Mouse (Mus musculus): ENCODE data around the gene Gm49630.
"Not testable (repeated sequence)": the region's sequence is repeated elsewhere in the genome, so short reads cannot be mapped to it uniquely, and the experiment has no call there.

Gm49630 gene

DNA sequence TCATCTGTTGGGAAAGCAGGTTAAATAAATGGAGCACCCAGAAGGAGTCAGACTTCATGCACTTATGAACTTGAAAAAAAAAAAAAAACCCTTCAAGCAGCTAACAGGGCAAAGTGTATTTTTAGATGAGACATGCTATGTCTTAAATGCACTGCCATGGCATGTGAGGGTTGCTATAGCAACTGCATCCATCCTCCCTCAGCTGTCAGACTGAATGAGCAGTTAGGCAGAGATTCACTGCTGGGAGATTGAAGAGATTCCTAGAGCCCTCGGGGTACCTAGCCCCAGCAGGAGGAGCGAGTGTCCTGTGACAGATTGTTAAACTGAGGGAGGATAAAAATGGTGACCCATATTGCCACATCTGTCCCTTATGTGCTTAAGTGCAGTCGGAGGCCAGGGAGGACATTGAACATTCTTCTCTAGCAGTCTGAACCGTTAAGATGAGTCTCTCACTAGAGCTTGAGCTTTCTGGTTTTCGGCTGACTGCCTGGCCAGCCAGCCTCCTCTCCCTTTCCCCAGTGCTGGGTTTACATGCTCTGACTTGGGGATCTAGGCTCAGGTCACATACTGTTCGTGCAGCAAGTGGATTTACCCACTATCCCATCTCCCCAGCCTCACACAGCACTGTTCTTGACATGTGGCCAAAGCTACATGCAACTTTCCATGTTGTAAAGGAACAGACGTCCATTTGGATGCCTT, 5.0 kb downstream of the Gm49630 start:
- not testable (repeated sequence) for DNase-seq (ENCODE audit: low spot score)

DNA sequence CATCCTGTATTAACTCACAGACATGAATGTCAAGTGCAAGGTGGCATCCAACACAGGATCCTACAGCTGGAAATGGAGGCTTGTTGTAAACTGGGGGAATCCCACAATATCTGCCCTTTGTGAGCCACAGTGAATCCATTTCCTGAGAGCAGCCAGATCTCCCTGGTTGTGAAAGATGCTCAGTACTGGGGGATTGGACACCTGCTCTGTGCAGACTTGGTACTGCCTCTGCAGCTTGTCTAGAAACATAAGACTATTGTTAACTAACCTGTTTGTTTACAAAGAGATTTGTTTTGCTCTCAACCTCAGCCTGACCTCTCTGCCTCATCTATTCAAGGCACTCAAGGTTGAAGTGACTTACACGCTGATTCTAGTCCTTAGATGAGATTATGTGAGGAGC, 5.5 kb downstream of the Gm49630 start:
- not testable (repeated sequence) for DNase-seq (ENCODE audit: low spot score)

DNA sequence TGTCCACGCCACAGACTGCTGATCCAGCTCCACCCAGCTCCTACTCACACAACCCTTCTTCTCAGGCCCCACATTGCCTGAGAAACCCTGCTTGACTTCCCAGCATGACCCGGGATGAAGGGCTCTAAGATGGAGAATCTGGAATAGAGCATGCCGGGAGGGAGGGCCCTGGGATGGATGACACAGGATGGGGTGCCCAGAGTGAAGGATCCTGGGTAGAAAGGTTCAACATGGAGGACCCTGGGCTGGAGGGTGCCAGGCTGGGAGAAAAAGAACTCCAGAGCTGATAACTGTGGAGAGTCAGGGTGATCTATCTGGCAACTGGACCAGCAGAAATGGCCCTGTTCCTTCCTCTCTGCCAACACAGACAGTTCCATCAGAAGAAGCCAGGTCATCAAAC, 6.2 kb downstream of the Gm49630 start:
- not testable (repeated sequence) for DNase-seq (ENCODE audit: low spot score)

DNA sequence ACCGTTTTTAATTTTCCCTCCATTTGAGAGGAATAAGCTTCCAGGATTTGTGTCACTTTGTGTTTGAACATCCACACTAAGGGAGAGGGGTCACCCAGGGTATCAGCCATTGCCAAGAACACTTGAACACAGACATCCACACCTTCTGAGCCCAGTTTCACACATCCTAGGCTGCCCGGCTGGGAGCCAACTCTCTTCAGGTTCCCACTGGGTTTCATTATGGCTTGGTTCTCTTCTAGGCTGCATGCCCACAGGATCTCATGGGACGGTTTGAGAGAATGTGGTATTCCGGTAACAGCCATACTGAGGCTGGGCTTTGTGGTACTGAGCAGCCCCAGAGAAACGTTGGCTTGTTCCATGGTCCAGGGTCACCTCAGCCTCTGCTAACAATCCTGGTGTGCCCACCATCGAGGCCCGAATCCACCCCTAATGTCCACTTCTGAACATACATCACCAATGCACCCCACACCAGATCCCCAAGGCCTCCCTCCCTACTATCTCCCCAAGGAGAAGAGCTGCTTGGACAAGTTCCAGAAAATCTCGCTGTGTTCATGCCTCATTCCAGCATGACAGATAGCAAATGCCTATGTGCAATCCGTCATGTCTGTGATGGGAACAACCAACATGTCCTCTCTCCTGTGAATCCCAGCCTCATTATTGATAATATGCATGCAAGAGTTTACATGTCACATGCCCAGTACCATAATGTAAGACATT, 10.9 kb downstream of the Gm49630 start:
- not testable (repeated sequence) for DNase-seq (ENCODE audit: low spot score)

DNA sequence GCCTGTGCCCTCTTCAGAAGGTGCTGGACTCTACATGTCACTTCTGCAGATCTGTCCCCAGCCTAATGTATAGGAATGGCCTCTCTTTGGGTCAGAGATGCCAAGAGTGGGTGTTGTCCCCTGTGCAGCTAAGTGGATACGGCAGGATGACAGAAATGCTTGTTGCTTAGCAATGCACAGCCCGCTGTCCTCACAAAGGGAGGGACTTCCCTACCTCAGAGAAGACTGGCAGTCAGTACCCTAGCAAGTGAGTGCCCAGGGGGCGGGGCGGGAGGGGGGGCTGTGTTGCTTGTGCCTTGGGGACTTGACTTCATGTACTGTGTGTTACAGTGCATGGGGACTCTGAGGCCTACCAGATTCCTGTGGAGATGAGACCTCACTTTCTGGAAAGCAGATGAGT, 12.0 kb downstream of the Gm49630 start:
- DNase-seq (ENCODE audit: low spot score), result not testable (repeated sequence)

DNA sequence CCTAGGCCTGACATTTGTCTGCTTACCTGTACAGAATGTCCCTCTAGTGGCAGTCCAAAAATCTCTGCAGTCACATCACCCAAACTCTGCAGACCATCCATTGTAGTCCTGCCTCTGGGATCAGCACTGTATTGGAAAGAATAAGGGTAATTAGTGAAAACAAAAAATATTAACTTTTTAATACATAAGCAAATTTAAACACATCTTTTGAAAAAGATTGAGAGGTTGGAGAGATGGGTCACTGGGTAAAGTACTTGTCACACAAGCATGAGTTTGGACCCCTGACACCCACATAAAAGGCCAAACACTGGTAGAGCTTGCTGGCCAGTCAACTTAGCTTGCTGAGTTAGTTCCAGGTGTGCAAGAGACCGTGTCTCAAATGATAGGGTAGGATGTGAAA, 19.2 kb downstream of the Gm49630 start, which contains the start of gene Ttll2:
Gene Ttll2, minus strand, starts transcription at position 101 of the 400 bp plus-strand sequence.
- not testable (repeated sequence) for DNase-seq (ENCODE audit: low spot score)

DNA sequence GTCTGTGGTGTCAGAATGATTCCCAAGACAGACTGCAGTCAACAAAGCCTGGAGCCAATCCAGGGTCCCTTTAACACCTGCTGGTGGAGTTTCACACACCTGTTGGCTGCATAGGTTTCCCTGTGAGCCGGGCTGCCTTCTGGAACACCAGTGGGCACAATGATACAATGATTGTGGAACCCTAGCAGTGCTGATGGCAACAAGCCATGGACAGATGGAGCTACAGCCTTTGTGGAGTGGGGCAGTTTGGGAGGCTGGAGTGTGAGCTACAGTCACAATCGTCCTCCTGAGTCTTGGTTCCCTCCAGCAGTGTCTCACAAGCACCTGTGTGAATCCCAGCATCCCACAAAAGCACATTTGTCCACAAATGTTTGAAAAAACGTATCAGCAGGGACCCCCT, 23.0 kb downstream of the Gm49630 start:
- not testable (repeated sequence) for DNase-seq (ENCODE audit: low spot score)

DNA sequence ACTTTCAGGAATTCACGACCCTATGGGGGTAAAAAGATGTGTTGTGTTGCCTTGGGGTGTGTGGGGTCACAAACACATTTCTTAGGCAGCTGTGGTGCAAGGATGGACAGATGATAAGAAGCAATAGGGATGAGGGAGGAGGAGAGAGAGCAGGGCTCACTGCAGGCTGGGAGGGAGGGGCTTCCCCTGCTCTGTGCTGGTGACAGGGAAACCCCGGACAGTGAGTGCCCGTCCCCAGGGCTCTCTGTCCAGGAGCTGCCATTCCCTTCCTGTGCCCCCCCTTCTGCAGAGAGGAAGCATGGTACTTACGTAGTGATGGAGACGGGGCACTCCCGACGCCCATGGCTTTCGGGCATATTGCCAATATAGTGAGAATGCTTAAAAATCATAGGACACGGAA, 34.4 kb downstream of the Gm49630 start:
- DNase-seq (ENCODE audit: low spot score), result not testable (repeated sequence)

DNA sequence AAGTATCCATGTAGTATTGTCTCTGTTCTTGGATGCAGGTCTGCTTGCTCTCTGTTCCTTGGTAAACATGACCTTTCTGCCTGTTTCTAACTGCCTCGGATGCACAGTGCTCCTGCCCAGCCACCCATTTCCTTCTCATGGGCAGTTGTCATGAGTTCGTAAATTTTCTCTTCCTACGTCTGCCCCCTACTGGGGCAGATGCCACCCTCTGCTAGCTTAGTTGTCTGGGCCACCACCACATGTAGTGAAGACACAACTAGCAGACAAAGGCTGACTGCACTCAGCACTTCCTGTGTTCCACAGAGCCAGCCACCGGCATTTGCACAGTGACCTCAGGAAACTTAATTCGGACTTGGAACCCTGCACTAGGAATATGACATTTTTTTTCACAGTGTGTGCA, 39.0 kb downstream of the Gm49630 start:
- not testable (repeated sequence) for DNase-seq (ENCODE audit: low spot score)

DNA sequence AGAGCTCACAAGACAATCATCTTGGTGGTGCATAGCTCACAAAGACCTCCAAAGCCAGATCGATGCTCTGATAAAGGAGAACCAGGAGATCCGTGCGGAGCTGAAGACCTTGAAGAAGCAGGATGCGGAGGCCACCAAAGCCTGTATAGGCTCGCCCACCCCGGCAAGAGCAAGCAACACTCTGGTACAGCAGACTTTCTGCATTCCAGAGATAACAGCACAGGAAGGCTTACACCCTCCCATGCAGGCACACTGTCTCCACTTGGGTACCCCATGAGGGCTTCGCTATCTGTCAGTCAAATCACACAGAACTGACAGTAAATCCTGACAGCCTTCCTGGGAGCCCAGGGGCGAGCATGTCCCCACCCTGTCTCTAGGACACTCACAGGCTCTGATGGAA, 45.4 kb downstream of the Gm49630 start:
- DNase-seq (ENCODE audit: low spot score), result not testable (repeated sequence)

DNA sequence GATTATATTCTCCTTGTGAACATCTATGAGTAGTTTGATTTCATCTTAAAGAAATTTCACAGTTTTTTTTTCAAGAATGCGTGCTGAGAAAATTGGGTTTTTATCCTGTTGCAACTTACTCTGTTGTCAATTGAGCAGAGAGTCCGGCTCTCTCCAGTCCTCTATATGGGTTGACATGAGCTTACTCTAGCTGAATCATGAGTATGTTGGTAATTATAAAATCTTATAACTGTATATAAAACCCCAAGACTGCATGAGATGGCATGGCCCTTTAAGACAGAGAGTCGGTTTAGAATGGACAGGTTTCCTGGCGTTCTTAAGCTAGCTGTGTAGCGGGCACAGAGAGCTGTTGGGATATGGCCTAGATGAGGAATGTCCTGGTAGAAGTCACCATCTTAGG, 47.4 kb downstream of the Gm49630 start, which contains the start of gene Tcp10a:
Gene Tcp10a, plus strand, starts transcription at position 301 of the 400 bp plus-strand sequence.
- not testable (repeated sequence) for DNase-seq (ENCODE audit: low spot score)

DNA sequence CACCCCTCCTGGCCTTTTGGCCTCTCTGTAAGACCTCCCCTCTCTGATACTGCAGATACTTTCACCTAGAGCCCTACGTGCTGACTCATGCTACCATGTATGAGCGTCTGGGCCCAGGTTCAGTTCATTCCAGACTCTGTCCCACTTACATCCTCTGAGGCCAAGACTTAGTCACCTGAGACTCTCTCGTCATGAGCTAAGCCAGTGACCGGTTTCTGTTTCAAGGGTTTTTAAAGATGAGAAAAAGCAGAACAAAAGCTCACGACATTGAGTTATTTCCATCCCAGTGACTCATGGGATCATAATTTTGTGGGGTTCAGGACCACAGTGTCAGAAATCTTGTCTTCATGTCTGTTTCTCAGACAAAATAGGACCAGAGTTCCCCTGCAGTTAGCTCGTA, 52.0 kb downstream of the Gm49630 start:
- DNase-seq (ENCODE audit: low spot score), result not testable (repeated sequence)

DNA sequence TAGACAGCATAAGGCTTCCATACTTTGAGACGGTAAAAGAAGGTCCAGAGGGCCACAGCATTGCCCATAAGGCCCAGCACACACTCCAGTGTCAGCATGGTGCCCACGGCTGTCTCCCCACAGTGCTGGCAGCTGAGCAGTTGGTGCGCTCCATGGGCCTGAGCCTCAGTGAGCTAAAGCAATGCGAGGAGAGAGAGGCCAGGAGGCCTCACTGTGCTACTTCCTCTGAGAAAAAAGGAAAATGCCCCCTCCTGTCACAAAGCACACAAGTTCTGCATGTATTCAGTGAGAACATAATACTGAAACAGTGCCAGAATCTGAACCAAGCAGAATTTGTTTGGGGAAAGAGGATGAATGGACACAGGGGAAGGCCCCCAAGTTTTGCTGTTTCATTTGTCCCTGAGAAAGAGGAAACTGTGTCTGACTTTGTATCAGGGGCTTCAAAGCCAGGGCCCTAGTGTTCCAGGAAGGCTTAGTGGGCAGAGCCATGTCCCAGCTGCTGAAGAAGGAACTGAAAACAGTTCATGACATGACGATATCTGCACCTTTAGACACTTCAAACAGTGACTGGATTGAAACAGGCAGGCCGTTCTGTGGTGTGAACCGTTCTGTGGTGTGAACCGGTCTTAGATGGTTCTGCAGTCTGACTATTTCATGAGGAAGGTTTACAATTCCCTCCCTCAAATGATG, 55.9 kb downstream of the Gm49630 start:
- not testable (repeated sequence) for DNase-seq (ENCODE audit: low spot score)

DNA sequence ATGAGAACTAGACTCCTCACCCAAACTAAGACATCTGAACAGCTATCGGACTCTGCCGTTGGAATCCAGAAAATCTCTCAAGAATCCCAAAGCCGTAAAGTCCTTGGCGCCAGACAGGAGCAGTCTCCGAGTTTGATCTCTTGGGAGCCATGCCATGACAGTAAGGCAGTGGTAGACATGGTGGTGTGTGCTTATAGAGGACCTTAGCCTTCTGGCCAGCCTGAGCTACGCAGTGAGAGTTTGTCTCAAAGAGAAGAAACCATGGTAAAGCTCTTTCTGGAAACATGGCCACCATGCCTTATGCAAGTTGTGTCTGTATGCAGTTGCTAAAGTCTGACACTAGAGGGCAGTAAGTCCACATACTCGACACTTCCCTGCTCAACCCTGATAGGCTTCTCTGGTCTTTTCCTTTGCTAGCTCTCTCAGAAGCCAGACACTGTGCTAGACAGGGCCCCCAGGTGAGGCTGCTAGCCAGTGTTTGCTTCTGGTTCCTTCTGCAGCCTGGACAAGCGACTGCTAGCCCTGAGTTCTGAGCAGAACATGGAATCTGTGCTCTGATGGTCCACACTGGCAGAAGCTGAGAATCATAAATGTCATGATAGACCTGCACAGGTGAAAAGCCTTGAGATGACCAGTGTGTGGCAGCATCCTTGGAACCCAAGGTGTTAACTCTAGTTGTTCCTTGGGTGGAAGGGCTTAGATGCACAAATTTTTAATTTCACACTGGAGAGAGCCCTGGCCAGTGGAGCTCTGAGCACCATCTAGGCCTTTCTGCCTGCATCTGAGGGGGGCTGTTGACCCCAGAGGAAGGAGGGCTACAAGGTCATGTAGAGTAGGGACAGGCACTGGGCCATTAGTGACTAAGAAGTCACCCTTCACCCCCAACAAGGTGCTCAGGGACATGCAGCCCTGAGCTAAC, 65.2 kb downstream of the Gm49630 start:
- DNase-seq (ENCODE audit: low spot score), result not testable (repeated sequence)
